Mouse (Mus musculus): ENCODE measurements around the gene Ndufv3. TPM values are rescaled to one million over a fixed set of nuclear protein-coding genes. Genes with fewer than 3 reads are reported as not detected.

The Ndufv3 gene
- polyA plus RNA-seq, 1 experiment from 2014 or later, result 210 TPM

GRCm38 (mm10) chr17:31491355-31491754, 28.6 kb upstream of the Ndufv3 start:
- DNase-seq (ENCODE audit: low spot score) (no peak), ATAC-seq (ENCODE audit: insufficient number of reproducible peaks, low FRiP score, low TSS enrichment, low read depth) (no peak)
- Histone ChIP-seq H3K9ac (ENCODE audit: low read length) (no peak overlapping the region), H3K9me3 (ENCODE audit: control insufficient read depth, low read length) (no peaks in the 10 kb centered on the region), H3K27me3 (ENCODE audit: control insufficient read depth, insufficient read depth, low read length) (no peaks in the 10 kb centered on the region), H3K27ac (replicated peaks; ENCODE audit: low read depth, low read length) (no peak overlapping the region), H3K36me3 (ENCODE audit: control insufficient read depth, insufficient read depth, low read length) (peaks cover 2% of the 10 kb centered on the region; the same call in 1 of the 2 replicates), H3K4me2 (ENCODE audit: low read depth, severe bottlenecking) (no peak overlapping the region), H3K4me1 (ENCODE audit: control insufficient read depth, insufficient read depth, low read length) (no peaks in the 10 kb centered on the region; the same call in 1 of the 2 replicates), H3K4me3 (ENCODE audit: low read depth, low read length) (no peak overlapping the region)

- no peak for ATAC-seq (ENCODE audit: insufficient number of reproducible peaks, low FRiP score, low TSS enrichment, low read depth)
- 0% methylated on average over 2 of the region's 2 CpGs for WGBS
These were observed 27.5 kb upstream of the Ndufv3 start for GRCm38 (mm10) chr17:31492416-31492815.

GRCm38 (mm10) chr17:31494989-31495388, 24.9 kb upstream of the Ndufv3 start:
- 88% methylated on average over 1 of the region's 1 CpGs for WGBS
- Histone ChIP-seq H3K27me3 (ENCODE audit: control insufficient read depth, insufficient read depth, low read length) (no peaks in the 10 kb centered on the region), H3K9me3 (ENCODE audit: control insufficient read depth, low read length) (no peaks in the 10 kb centered on the region), H3K4me1 (ENCODE audit: control insufficient read depth, insufficient read depth, low read length) (no peaks in the 10 kb centered on the region), H3K36me3 (ENCODE audit: control insufficient read depth, insufficient read depth, low read length) (peaks cover 17% of the 10 kb centered on the region), H3K4me2 (ENCODE audit: low read depth, severe bottlenecking) (no peak overlapping the region), H3K4me3 (ENCODE audit: low read depth, low read length) (no peak overlapping the region), H3K27ac (replicated peaks; ENCODE audit: low read depth, low read length) (no peak overlapping the region), H3K9ac (ENCODE audit: low read length) (no peak overlapping the region)
- DNase-seq (ENCODE audit: low spot score) (no peak), ATAC-seq (ENCODE audit: insufficient number of reproducible peaks, low FRiP score, low TSS enrichment, low read depth) (no peak)

More at GRCm38 (mm10) chr17:31492416-31492815, 27.5 kb upstream of the Ndufv3 start:
- no peaks in the 10 kb centered on the region for H3K4me1 ChIP-seq (ENCODE audit: control insufficient read depth, insufficient read depth, low read length)
- H3K4me3 ChIP-seq (ENCODE audit: low read depth, low read length), result no peak overlapping the region
- H3K36me3 ChIP-seq (ENCODE audit: control insufficient read depth, insufficient read depth, low read length), result peaks cover 4% of the 10 kb centered on the region
- peak; percentile 86 for DNase-seq (ENCODE audit: low spot score)
- no peak overlapping the region for H3K27ac ChIP-seq (replicated peaks; ENCODE audit: low read depth, low read length)
- no peaks in the 10 kb centered on the region for H3K9me3 ChIP-seq (ENCODE audit: control insufficient read depth, low read length)
- no peak overlapping the region for H3K9ac ChIP-seq (ENCODE audit: low read length)
- H3K27me3 ChIP-seq (ENCODE audit: control insufficient read depth, insufficient read depth, low read length), result no peaks in the 10 kb centered on the region
- H3K4me2 ChIP-seq (ENCODE audit: low read depth, severe bottlenecking), result no peak overlapping the region

GRCm38 (mm10) chr17:31497726-31498125, 22.2 kb upstream of the Ndufv3 start:
- WGBS, result 85% methylated on average over 6 of the region's 6 CpGs
- no peak for ATAC-seq (ENCODE audit: insufficient number of reproducible peaks, low FRiP score, low TSS enrichment, low read depth)

GRCm38 (mm10) chr17:31499725-31500124, 20.2 kb upstream of the Ndufv3 start:
- Histone ChIP-seq H3K4me1 (ENCODE audit: control insufficient read depth, insufficient read depth, low read length) (no peaks in the 10 kb centered on the region), H3K36me3 (ENCODE audit: control insufficient read depth, insufficient read depth, low read length) (peaks cover 31% of the 10 kb centered on the region), H3K9me3 (ENCODE audit: control insufficient read depth, low read length) (no peaks in the 10 kb centered on the region), H3K27ac (replicated peaks; ENCODE audit: low read depth, low read length) (no peak overlapping the region), H3K4me2 (ENCODE audit: low read depth, severe bottlenecking) (no peak overlapping the region), H3K9ac (ENCODE audit: low read length) (no peak overlapping the region), H3K27me3 (ENCODE audit: control insufficient read depth, insufficient read depth, low read length) (no peaks in the 10 kb centered on the region), H3K4me3 (ENCODE audit: low read depth, low read length) (no peak overlapping the region)
- ATAC-seq (ENCODE audit: insufficient number of reproducible peaks, low FRiP score, low TSS enrichment, low read depth) (no peak), DNase-seq (ENCODE audit: low spot score) (no peak)
- WGBS, result 94% methylated on average over 12 of the region's 12 CpGs

More at GRCm38 (mm10) chr17:31497726-31498125, 22.2 kb upstream of the Ndufv3 start:
- Histone ChIP-seq H3K9ac (ENCODE audit: low read length) (no peak overlapping the region), H3K4me3 (ENCODE audit: low read depth, low read length) (no peak overlapping the region), H3K36me3 (ENCODE audit: control insufficient read depth, insufficient read depth, low read length) (peaks cover 26% of the 10 kb centered on the region), H3K27me3 (ENCODE audit: control insufficient read depth, insufficient read depth, low read length) (no peaks in the 10 kb centered on the region), H3K4me2 (ENCODE audit: low read depth, severe bottlenecking) (no peak overlapping the region), H3K9me3 (ENCODE audit: control insufficient read depth, low read length) (no peaks in the 10 kb centered on the region), H3K4me1 (ENCODE audit: control insufficient read depth, insufficient read depth, low read length) (no peaks in the 10 kb centered on the region), H3K27ac (replicated peaks; ENCODE audit: low read depth, low read length) (no peak overlapping the region)
- no peak for DNase-seq (ENCODE audit: low spot score)

- H3K9ac ChIP-seq (ENCODE audit: low read length), result no peak overlapping the region
- H3K4me3 ChIP-seq (ENCODE audit: low read depth, low read length), result no peak overlapping the region
- DNase-seq (ENCODE audit: low spot score) (no peak), ATAC-seq (ENCODE audit: insufficient number of reproducible peaks, low FRiP score, low TSS enrichment, low read depth) (no peak)
- H3K4me1 ChIP-seq (ENCODE audit: control insufficient read depth, insufficient read depth, low read length), result no peaks in the 10 kb centered on the region
- no peak overlapping the region for H3K27ac ChIP-seq (replicated peaks; ENCODE audit: low read depth, low read length)
- peaks cover 31% of the 10 kb centered on the region for H3K36me3 ChIP-seq (ENCODE audit: control insufficient read depth, insufficient read depth, low read length)
- H3K4me2 ChIP-seq (ENCODE audit: low read depth, severe bottlenecking), result no peak overlapping the region
- WGBS, result 91% methylated on average over 8 of the region's 8 CpGs
- no peaks in the 10 kb centered on the region for H3K27me3 ChIP-seq (ENCODE audit: control insufficient read depth, insufficient read depth, low read length)
- H3K9me3 ChIP-seq (ENCODE audit: control insufficient read depth, low read length), result no peaks in the 10 kb centered on the region
These were observed 19.5 kb upstream of the Ndufv3 start for GRCm38 (mm10) chr17:31500416-31500815.

GRCm38 (mm10) chr17:31500908-31501307, 19.0 kb upstream of the Ndufv3 start:
- no peaks in the 10 kb centered on the region for H3K27me3 ChIP-seq (ENCODE audit: control insufficient read depth, insufficient read depth, low read length)
- ATAC-seq (ENCODE audit: insufficient number of reproducible peaks, low FRiP score, low TSS enrichment, low read depth) (no peak), DNase-seq (ENCODE audit: low spot score) (no peak)
- H3K9ac ChIP-seq (ENCODE audit: low read length), result no peak overlapping the region
- H3K4me3 ChIP-seq (ENCODE audit: low read depth, low read length), result no peak overlapping the region
- H3K4me2 ChIP-seq (ENCODE audit: low read depth, severe bottlenecking), result no peak overlapping the region
- H3K36me3 ChIP-seq (ENCODE audit: control insufficient read depth, insufficient read depth, low read length), result peaks cover 31% of the 10 kb centered on the region
- WGBS, result 87% methylated on average over 3 of the region's 3 CpGs
- no peak overlapping the region for H3K27ac ChIP-seq (replicated peaks; ENCODE audit: low read depth, low read length)
- no peaks in the 10 kb centered on the region for H3K4me1 ChIP-seq (ENCODE audit: control insufficient read depth, insufficient read depth, low read length)
- no peaks in the 10 kb centered on the region for H3K9me3 ChIP-seq (ENCODE audit: control insufficient read depth, low read length)

GRCm38 (mm10) chr17:31502261-31502927, 17.5 kb upstream of the Ndufv3 start:
- no peak for ATAC-seq (ENCODE audit: insufficient number of reproducible peaks, low FRiP score, low TSS enrichment, low read depth)

GRCm38 (mm10) chr17:31503337-31503736, 16.6 kb upstream of the Ndufv3 start:
- H3K27me3 ChIP-seq (ENCODE audit: control insufficient read depth, insufficient read depth, low read length), result no peaks in the 10 kb centered on the region
- H3K4me1 ChIP-seq (ENCODE audit: control insufficient read depth, insufficient read depth, low read length), result no peaks in the 10 kb centered on the region
- DNase-seq (ENCODE audit: low spot score), result no peak
- peaks cover 26% of the 10 kb centered on the region for H3K36me3 ChIP-seq (ENCODE audit: control insufficient read depth, insufficient read depth, low read length)
- H3K27ac ChIP-seq (replicated peaks; ENCODE audit: low read depth, low read length), result no peak overlapping the region
- no peak overlapping the region for H3K9ac ChIP-seq (ENCODE audit: low read length)
- no peaks in the 10 kb centered on the region for H3K9me3 ChIP-seq (ENCODE audit: control insufficient read depth, low read length)
- no peak overlapping the region for H3K4me3 ChIP-seq (ENCODE audit: low read depth, low read length)
- 97% methylated on average over 12 of the region's 12 CpGs for WGBS
- H3K4me2 ChIP-seq (ENCODE audit: low read depth, severe bottlenecking), result no peak overlapping the region
- no peak for ATAC-seq (ENCODE audit: insufficient number of reproducible peaks, low FRiP score, low TSS enrichment, low read depth)

More at GRCm38 (mm10) chr17:31502261-31502927, 17.5 kb upstream of the Ndufv3 start:
- H3K9ac ChIP-seq (ENCODE audit: low read length), result no peak overlapping the region
- no peaks in the 10 kb centered on the region for H3K27me3 ChIP-seq (ENCODE audit: control insufficient read depth, insufficient read depth, low read length)
- WGBS, result 93% methylated on average over 12 of the region's 12 CpGs
- DNase-seq (ENCODE audit: low spot score), result no peak
- H3K27ac ChIP-seq (replicated peaks; ENCODE audit: low read depth, low read length), result no peak overlapping the region
- H3K9me3 ChIP-seq (ENCODE audit: control insufficient read depth, low read length), result no peaks in the 10 kb centered on the region
- no peak overlapping the region for H3K4me3 ChIP-seq (ENCODE audit: low read depth, low read length)
- H3K36me3 ChIP-seq (ENCODE audit: control insufficient read depth, insufficient read depth, low read length), result peaks cover 31% of the 10 kb centered on the region
- H3K4me2 ChIP-seq (ENCODE audit: low read depth, severe bottlenecking), result no peak overlapping the region
- no peaks in the 10 kb centered on the region for H3K4me1 ChIP-seq (ENCODE audit: control insufficient read depth, insufficient read depth, low read length)
